Mouse (Mus musculus): Measurements from ENCODE around the gene Chic2. TPM values are rescaled to one million over a fixed set of nuclear protein-coding genes. Genes with fewer than 3 reads are reported as not detected.

The Chic2 gene
- polyA plus RNA-seq, 1 experiment from 2014 or later = 39.2 TPM

- no peak for ATAC-seq (replicated peaks)
- no peak overlapping the region for H3K9ac ChIP-seq (replicated peaks)
- 16% methylated on average over 4 of the region's 4 CpGs for WGBS
- H3K4me2 ChIP-seq (replicated peaks) = no peak overlapping the region
- H3K4me1 ChIP-seq = peaks cover 7% of the 10 kb centered on the region
- H3K36me3 ChIP-seq = no peaks in the 10 kb centered on the region
- H3K27me3 ChIP-seq = peaks cover 35% of the 10 kb centered on the region
- H3K4me3 ChIP-seq = no peak overlapping the region
- H3K9me3 ChIP-seq = no peaks in the 10 kb centered on the region
- H3K27ac ChIP-seq (replicated peaks) = no peak overlapping the region
Observed at GRCm38 (mm10) chr5:75063177-75063576, 18.6 kb upstream of the Chic2 start.

- H3K27ac ChIP-seq (replicated peaks) = no peak overlapping the region
- no peaks in the 10 kb centered on the region for H3K4me1 ChIP-seq
- no peaks in the 10 kb centered on the region for H3K9me3 ChIP-seq
- no peaks in the 10 kb centered on the region for H3K27me3 ChIP-seq
- H3K4me2 ChIP-seq (replicated peaks) = no peak overlapping the region
- H3K4me3 ChIP-seq = no peak overlapping the region
- no peaks in the 10 kb centered on the region for H3K36me3 ChIP-seq
- no peak overlapping the region for H3K9ac ChIP-seq (replicated peaks)
- WGBS = 78% methylated on average over 4 of the region's 4 CpGs
- no peak for ATAC-seq (replicated peaks)
Observed at GRCm38 (mm10) chr5:75051109-75051508, 6.5 kb upstream of the Chic2 start.

- ATAC-seq (replicated peaks) = no peak
- 60% methylated on average over 15 of the region's 15 CpGs for WGBS
- no peak overlapping the region for H3K27ac ChIP-seq (replicated peaks)
- no peaks in the 10 kb centered on the region for H3K36me3 ChIP-seq
- H3K4me1 ChIP-seq = peaks cover 13% of the 10 kb centered on the region
- no peak overlapping the region for H3K9ac ChIP-seq (replicated peaks)
- H3K4me3 ChIP-seq = no peak overlapping the region
- H3K4me2 ChIP-seq (replicated peaks) = no peak overlapping the region
- H3K9me3 ChIP-seq = no peaks in the 10 kb centered on the region
- no peaks in the 10 kb centered on the region for H3K27me3 ChIP-seq
Observed at GRCm38 (mm10) chr5:75046681-75047321, 2.2 kb upstream of the Chic2 start.

- Histone ChIP-seq H3K36me3 (no peaks in the 10 kb centered on the region), H3K9ac (replicated peaks) (no peak overlapping the region), H3K27ac (replicated peaks) (no peak overlapping the region), H3K27me3 (no peaks in the 10 kb centered on the region), H3K9me3 (no peaks in the 10 kb centered on the region), H3K4me1 (peaks cover 13% of the 10 kb centered on the region), H3K4me3 (no peak overlapping the region), H3K4me2 (replicated peaks) (no peak overlapping the region)
- ATAC-seq (replicated peaks) = no peak
- WGBS = 91% methylated on average over 7 of the region's 7 CpGs
Observed at GRCm38 (mm10) chr5:75045371-75045770, 797 bp upstream of the Chic2 start.

GRCm38 (mm10) chr5:75043621-75044301 lies 813 bp downstream of the Chic2 start:
- H3K4me2 ChIP-seq (replicated peaks) = peak overlapping the region; percentile 77
- ATAC-seq (replicated peaks) = peak; percentile 79
- H3K9me3 ChIP-seq = no peaks in the 10 kb centered on the region
- H3K27me3 ChIP-seq = no peaks in the 10 kb centered on the region
- H3K4me3 ChIP-seq = peak overlapping the region; percentile 93
- peaks cover 13% of the 10 kb centered on the region for H3K4me1 ChIP-seq
- H3K9ac ChIP-seq (replicated peaks) = peak overlapping the region; percentile 99
- H3K27ac ChIP-seq (replicated peaks) = peak overlapping the region; percentile 84
- WGBS = under 1% methylated on average over 36 of the region's 36 CpGs
- H3K36me3 ChIP-seq = no peaks in the 10 kb centered on the region

- Histone ChIP-seq H3K27me3 (no peaks in the 10 kb centered on the region), H3K27ac (replicated peaks) (no peak overlapping the region), H3K9ac (replicated peaks) (peak overlapping the region; percentile 99; the same call in 1 of the 2 replicates), H3K36me3 (no peaks in the 10 kb centered on the region), H3K9me3 (no peaks in the 10 kb centered on the region), H3K4me2 (replicated peaks) (peak overlapping the region; percentile 77), H3K4me1 (peaks cover 13% of the 10 kb centered on the region), H3K4me3 (peak overlapping the region; percentile 93)
- no peak for ATAC-seq (replicated peaks)
- 49% methylated on average over 9 of the region's 9 CpGs for WGBS
Observed at GRCm38 (mm10) chr5:75043011-75043445, 1.5 kb downstream of the Chic2 start.

- H3K9ac ChIP-seq (replicated peaks) = no peak overlapping the region
- H3K36me3 ChIP-seq = no peaks in the 10 kb centered on the region
- 96% methylated on average over 1 of the region's 1 CpGs for WGBS
- no peaks in the 10 kb centered on the region for H3K27me3 ChIP-seq
- no peak overlapping the region for H3K4me2 ChIP-seq (replicated peaks)
- H3K9me3 ChIP-seq = no peaks in the 10 kb centered on the region
- H3K27ac ChIP-seq (replicated peaks) = no peak overlapping the region
- peaks cover 13% of the 10 kb centered on the region for H3K4me1 ChIP-seq
- ATAC-seq (replicated peaks) = no peak
- no peak overlapping the region for H3K4me3 ChIP-seq
Observed at GRCm38 (mm10) chr5:75039307-75039706, 5.3 kb downstream of the Chic2 start.

- no peak overlapping the region for H3K9ac ChIP-seq (replicated peaks)
- 88% methylated on average over 3 of the region's 3 CpGs for WGBS
Observed at GRCm38 (mm10) chr5:75035475-75035874, 9.1 kb downstream of the Chic2 start.

GRCm38 (mm10) chr5:75014768-75015167 lies 29.8 kb downstream of the Chic2 start:
- peaks cover 30% of the 10 kb centered on the region for H3K4me1 ChIP-seq

More at GRCm38 (mm10) chr5:75035475-75035874, 9.1 kb downstream of the Chic2 start:
- Histone ChIP-seq H3K27me3 (no peaks in the 10 kb centered on the region), H3K4me3 (no peak overlapping the region), H3K4me1 (peaks cover 2% of the 10 kb centered on the region; the same call in 1 of the 2 replicates), H3K27ac (replicated peaks) (no peak overlapping the region), H3K36me3 (no peaks in the 10 kb centered on the region), H3K9me3 (no peaks in the 10 kb centered on the region), H3K4me2 (replicated peaks) (no peak overlapping the region)
- no peak for ATAC-seq (replicated peaks)

GRCm38 (mm10) chr5:75012771-75013421 lies 31.7 kb downstream of the Chic2 start:
- no peak overlapping the region for H3K9ac ChIP-seq (replicated peaks)
- ATAC-seq (replicated peaks) = peak; percentile 86
- H3K4me1 ChIP-seq = peaks cover 30% of the 10 kb centered on the region
- H3K9me3 ChIP-seq = no peaks in the 10 kb centered on the region
- peak overlapping the region; percentile 11 for H3K4me2 ChIP-seq (replicated peaks)
- H3K4me3 ChIP-seq = no peak overlapping the region
- 5% methylated on average over 8 of the region's 8 CpGs for WGBS
- H3K27ac ChIP-seq (replicated peaks) = peak overlapping the region; percentile 59
- H3K27me3 ChIP-seq = no peaks in the 10 kb centered on the region
- peaks cover 5% of the 10 kb centered on the region for H3K36me3 ChIP-seq

More at GRCm38 (mm10) chr5:75014768-75015167, 29.8 kb downstream of the Chic2 start:
- no peaks in the 10 kb centered on the region for H3K36me3 ChIP-seq
- no peak for ATAC-seq (replicated peaks)
- no peak overlapping the region for H3K4me3 ChIP-seq
- H3K27me3 ChIP-seq = no peaks in the 10 kb centered on the region
- no peak overlapping the region for H3K9ac ChIP-seq (replicated peaks)
- H3K9me3 ChIP-seq = no peaks in the 10 kb centered on the region
- no peak overlapping the region for H3K27ac ChIP-seq (replicated peaks)
- no peak overlapping the region for H3K4me2 ChIP-seq (replicated peaks)
- WGBS = 22% methylated on average over 1 of the region's 1 CpGs

GRCm38 (mm10) chr5:75011985-75012738 lies 32.4 kb downstream of the Chic2 start:
- ATAC-seq (replicated peaks) = peak; percentile 83
- peak overlapping the region; percentile 11; the same call in 1 of the 2 replicates for H3K4me2 ChIP-seq (replicated peaks)
- peaks cover 30% of the 10 kb centered on the region for H3K4me1 ChIP-seq
- H3K4me3 ChIP-seq = no peak overlapping the region
- H3K27ac ChIP-seq (replicated peaks) = peak overlapping the region; percentile 59
- no peak overlapping the region for H3K9ac ChIP-seq (replicated peaks)
- H3K36me3 ChIP-seq = peaks cover 6% of the 10 kb centered on the region
- H3K9me3 ChIP-seq = no peaks in the 10 kb centered on the region
- 17% methylated on average over 4 of the region's 4 CpGs for WGBS
- H3K27me3 ChIP-seq = no peaks in the 10 kb centered on the region

Measured in forebrain, embryonic 15.5 days (tissue).